Mouse (Mus musculus) lung, embryonic 15.5 days (tissue): ENCODE measurements at regions not wholly inside any gene's neighbourhood (a gene's known extent, or its start where the extent isn't known, plus 50 kb on each side); places are given as distances from the start of the nearest gene placed in this dataset.

Experiments used
- ATAC-seq: fragments of 200-750 bp; cut with Nextera tagmentation; 2 replicates; pipeline ENCODE4 v1.8.0; 2017; ENCODE audit warnings: moderate number of reproducible peaks, borderline replicate concordance; ENCODE audit not compliant: low FRiP score, low TSS enrichment; ENCODE audit errors: extremely low read depth
- H3K27ac ChIP-seq: fragments of 300-500 bp; sonication (generic); 2 replicates; pipeline ENCODE4 v1.5.1; 2015; ENCODE audit warnings: moderate library complexity, mild to moderate bottlenecking, inconsistent platforms
- H3K27me3 ChIP-seq: fragments of 300-500 bp; sonication (generic); 2 replicates; pipeline ENCODE4 v1.6.1; 2015; ENCODE audit warnings: inconsistent platforms
- H3K36me3 ChIP-seq: fragments of 300-500 bp; sonication (generic); 2 replicates; pipeline ENCODE4 v1.6.1; 2015; ENCODE audit warnings: inconsistent platforms
- H3K4me1 ChIP-seq: fragments of 300-500 bp; sonication (generic); 2 replicates; pipeline ENCODE4 v1.6.1; 2015; ENCODE audit warnings: inconsistent platforms
- H3K4me2 ChIP-seq: fragments of 300-500 bp; sonication (generic); 2 replicates; pipeline ENCODE4 v1.6.1; 2015; ENCODE audit warnings: inconsistent platforms, mild to moderate bottlenecking, moderate library complexity
- H3K4me3 ChIP-seq: fragments of 300-500 bp; sonication (generic); 2 replicates; pipeline ENCODE4 v1.5.1; 2015; ENCODE audit warnings: mild to moderate bottlenecking, inconsistent platforms
- H3K9ac ChIP-seq: fragments of 300-500 bp; sonication (generic); 2 replicates; pipeline ENCODE4 v1.6.1; 2015; ENCODE audit warnings: inconsistent platforms
- H3K9me3 ChIP-seq: fragments of 300-500 bp; sonication (generic); 2 replicates; pipeline ENCODE4 v1.6.1; 2016; ENCODE audit warnings: inconsistent platforms
- WGBS: fragments of 180-500 bp; shearing (Covaris S2); methylation state at CpG from one replicate; pipeline ENCODE4 v1.1.7; 2015; 5-methylcytosine and 5-hydroxymethylcytosine counted together

GRCm38 (mm10) chr15:51271632-51272312 lies 2612.9 kb upstream of the Gm7489 start:
- no peak overlapping the region for H3K27ac ChIP-seq
- WGBS = 74% methylated on average over 9 of the region's 9 CpGs

DNA sequence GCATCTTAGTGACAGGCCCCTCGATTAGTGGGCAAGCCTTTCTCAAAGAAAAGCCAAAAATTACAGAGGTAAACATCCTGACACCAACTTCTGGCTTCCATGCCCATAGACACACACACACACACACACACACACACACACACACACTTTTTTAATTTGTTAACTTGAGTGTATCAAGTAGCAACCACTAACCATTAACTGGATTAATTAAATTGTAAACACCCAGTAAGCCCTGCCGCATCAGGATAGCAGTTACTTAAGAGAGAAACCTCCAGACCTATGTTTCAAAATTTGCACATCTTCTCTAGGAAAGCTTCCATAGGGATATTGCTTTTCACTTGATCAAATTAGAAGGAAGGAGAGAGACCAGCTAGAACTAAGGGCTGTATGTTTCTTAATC lies 2599.4 kb upstream of the Gm7489 start:
- no peak overlapping the region for H3K27ac ChIP-seq
- H3K36me3 ChIP-seq = no peaks in the 10 kb centered on the region
- no peak for ATAC-seq
- H3K27me3 ChIP-seq = no peaks in the 10 kb centered on the region
- H3K4me3 ChIP-seq = no peak overlapping the region
- H3K4me2 ChIP-seq = no peak overlapping the region
- H3K4me1 ChIP-seq = no peaks in the 10 kb centered on the region
- 82% methylated on average over 2 of the region's 2 CpGs for WGBS
- H3K9ac ChIP-seq = no peak overlapping the region
- no peaks in the 10 kb centered on the region for H3K9me3 ChIP-seq

More at GRCm38 (mm10) chr15:51271632-51272312, 2612.9 kb upstream of the Gm7489 start:
- Histone ChIP-seq H3K4me2 (no peak overlapping the region), H3K9me3 (no peaks in the 10 kb centered on the region), H3K27me3 (no peaks in the 10 kb centered on the region), H3K36me3 (no peaks in the 10 kb centered on the region), H3K4me1 (0 out of 2 replicates have a peak, but pooled peaks cover 2% of the 10 kb centered on the region), H3K9ac (no peak overlapping the region), H3K4me3 (no peak overlapping the region)
- no peak for ATAC-seq

DNA sequence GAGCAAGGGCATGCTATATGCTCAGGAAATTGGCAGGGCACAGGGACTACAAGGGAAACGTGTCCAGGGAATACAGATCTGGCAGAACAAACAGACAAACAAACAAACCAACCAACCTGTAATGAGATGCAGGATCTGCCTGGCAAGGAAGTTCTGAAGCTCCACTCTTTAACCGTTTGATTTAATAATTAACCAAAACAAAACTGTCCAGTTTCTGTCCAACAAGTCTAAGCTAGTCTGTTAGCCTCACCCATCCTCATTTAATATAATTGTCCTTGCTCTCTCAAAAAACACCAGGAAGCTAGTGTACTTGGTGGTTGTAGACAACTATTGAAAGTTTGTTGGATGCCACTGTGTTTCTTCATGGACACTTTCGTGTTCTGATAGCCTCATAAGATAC lies 2598.4 kb upstream of the Gm7489 start:
- 69% methylated on average over 3 of the region's 3 CpGs for WGBS
- Histone ChIP-seq H3K9me3 (no peaks in the 10 kb centered on the region), H3K4me1 (no peaks in the 10 kb centered on the region), H3K9ac (no peak overlapping the region), H3K4me2 (no peak overlapping the region), H3K27ac (no peak overlapping the region), H3K36me3 (no peaks in the 10 kb centered on the region), H3K27me3 (no peaks in the 10 kb centered on the region), H3K4me3 (no peak overlapping the region)
- ATAC-seq = no peak

DNA sequence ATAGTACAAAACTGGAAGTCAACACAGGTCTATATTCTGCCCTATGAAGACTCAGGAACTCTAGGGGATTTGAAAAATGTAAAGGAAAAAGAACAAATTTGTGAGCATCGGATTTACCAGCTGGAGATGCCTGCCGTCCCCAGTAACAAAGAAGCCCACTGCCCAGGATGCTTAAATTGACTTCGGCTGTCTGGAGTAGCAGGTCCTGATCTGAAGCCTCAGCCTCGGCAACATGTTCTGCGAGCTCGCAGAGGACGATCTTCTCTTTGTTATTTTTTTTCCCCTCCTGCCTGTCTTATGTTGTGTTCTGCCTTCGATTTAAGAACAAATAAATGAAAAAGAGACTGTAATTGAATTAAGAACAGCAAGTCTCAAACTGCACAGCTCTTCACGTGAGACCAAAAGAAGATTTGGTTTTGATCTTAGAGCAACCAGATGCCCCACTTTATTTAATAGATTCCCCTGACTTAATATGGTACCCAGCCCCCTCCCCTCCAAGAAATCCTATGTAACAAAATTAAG lies 2595.7 kb upstream of the Gm7489 start:
- Histone ChIP-seq H3K9ac (no peak overlapping the region), H3K36me3 (no peaks in the 10 kb centered on the region), H3K4me3 (no peak overlapping the region), H3K4me1 (no peaks in the 10 kb centered on the region), H3K4me2 (no peak overlapping the region), H3K27ac (no peak overlapping the region), H3K9me3 (no peaks in the 10 kb centered on the region), H3K27me3 (no peaks in the 10 kb centered on the region)
- WGBS = 65% methylated on average over 9 of the region's 9 CpGs
- no peak for ATAC-seq

- Histone ChIP-seq H3K4me3 (no peak overlapping the region), H3K4me1 (no peaks in the 10 kb centered on the region), H3K27me3 (no peaks in the 10 kb centered on the region), H3K9ac (no peak overlapping the region), H3K36me3 (no peaks in the 10 kb centered on the region), H3K4me2 (peak overlapping the region; percentile 14; the same call in 1 of the 2 replicates), H3K9me3 (no peaks in the 10 kb centered on the region), H3K27ac (no peak overlapping the region)
- 64% methylated on average over 9 of the region's 9 CpGs for WGBS
- ATAC-seq = no peak
Measured at GRCm38 (mm10) chr15:51289916-51290315, 2594.8 kb upstream of the Gm7489 start.

DNA sequence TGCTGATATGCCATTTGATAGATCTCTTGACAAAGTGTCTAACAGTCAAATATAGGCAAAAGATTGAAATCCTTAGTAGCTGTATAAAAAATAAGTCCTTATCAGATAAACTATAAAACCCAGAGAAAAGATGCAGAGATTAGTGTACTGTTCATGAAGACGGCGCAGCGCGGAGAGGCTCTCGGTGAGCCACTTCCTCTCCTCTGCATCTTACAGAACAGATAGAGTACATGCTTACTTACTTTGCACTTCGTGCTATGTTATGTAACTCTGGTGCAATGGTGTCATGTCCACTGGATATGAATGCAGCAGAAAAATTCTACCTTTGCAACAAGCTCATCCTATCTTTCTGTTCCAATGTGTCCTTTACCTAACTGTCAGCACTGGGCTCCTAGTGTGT lies 2593.5 kb upstream of the Gm7489 start:
- H3K27ac ChIP-seq = no peak overlapping the region
- 94% methylated on average over 6 of the region's 6 CpGs for WGBS
- H3K4me2 ChIP-seq = no peak overlapping the region
- ATAC-seq = no peak
- no peaks in the 10 kb centered on the region for H3K4me1 ChIP-seq
- H3K9ac ChIP-seq = no peak overlapping the region
- H3K4me3 ChIP-seq = no peak overlapping the region
- no peaks in the 10 kb centered on the region for H3K27me3 ChIP-seq
- H3K36me3 ChIP-seq = no peaks in the 10 kb centered on the region
- no peaks in the 10 kb centered on the region for H3K9me3 ChIP-seq

DNA sequence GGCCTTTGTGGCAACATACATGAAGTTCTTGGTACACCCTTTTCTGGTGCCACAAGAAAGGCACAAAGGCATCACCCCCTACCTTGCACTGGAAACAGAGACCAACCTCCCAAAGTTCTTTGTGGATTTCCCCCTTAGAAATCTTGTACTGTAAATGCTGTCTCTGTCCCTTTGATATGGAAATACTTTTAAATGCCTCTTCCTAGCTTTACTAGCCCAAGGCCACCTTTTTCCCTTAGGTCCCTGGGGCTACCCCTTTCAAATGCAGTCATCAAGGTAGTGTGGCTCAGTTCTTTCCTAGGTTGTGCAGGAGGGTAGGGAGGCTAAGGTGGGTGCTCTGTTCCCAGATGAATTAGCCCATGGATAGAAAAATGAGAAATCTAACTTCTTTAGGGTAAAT lies 2587.9 kb upstream of the Gm7489 start:
- H3K4me3 ChIP-seq = no peak overlapping the region
- H3K4me1 ChIP-seq = no peaks in the 10 kb centered on the region
- H3K9me3 ChIP-seq = no peaks in the 10 kb centered on the region
- H3K9ac ChIP-seq = no peak overlapping the region
- H3K27ac ChIP-seq = no peak overlapping the region
- H3K27me3 ChIP-seq = no peaks in the 10 kb centered on the region
- no peak for ATAC-seq
- no peak overlapping the region for H3K4me2 ChIP-seq
- H3K36me3 ChIP-seq = no peaks in the 10 kb centered on the region

DNA sequence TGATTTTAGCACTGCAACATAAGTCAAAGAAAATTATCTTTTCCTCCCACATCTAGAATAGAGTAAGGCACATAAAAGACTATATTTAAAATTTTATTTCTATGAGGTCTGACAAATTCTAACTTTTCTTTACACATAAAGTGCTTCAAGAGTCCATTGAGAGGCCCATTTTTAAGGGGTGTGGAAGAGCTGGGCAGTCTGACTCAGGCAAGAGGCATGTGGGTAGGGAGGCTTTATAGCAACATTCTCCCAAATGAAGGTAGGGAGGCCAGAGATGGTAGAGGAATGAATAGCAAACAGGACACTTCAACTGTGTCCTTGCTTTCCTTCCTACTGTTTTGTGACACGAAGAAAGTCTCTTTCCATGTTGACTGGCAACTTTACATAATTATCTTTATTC lies 2566.6 kb upstream of the Gm7489 start:
- no peak overlapping the region for H3K9ac ChIP-seq
- H3K4me1 ChIP-seq = no peaks in the 10 kb centered on the region
- no peaks in the 10 kb centered on the region for H3K9me3 ChIP-seq
- 73% methylated on average over 1 of the region's 1 CpGs for WGBS
- ATAC-seq = no peak
- H3K27ac ChIP-seq = no peak overlapping the region
- no peak overlapping the region for H3K4me3 ChIP-seq
- H3K4me2 ChIP-seq = no peak overlapping the region
- H3K27me3 ChIP-seq = no peaks in the 10 kb centered on the region
- H3K36me3 ChIP-seq = no peaks in the 10 kb centered on the region

- H3K9ac ChIP-seq = no peak overlapping the region
- H3K27me3 ChIP-seq = no peaks in the 10 kb centered on the region
- 87% methylated on average over 2 of the region's 2 CpGs for WGBS
- no peak overlapping the region for H3K27ac ChIP-seq
- H3K4me2 ChIP-seq = no peak overlapping the region
- H3K36me3 ChIP-seq = no peaks in the 10 kb centered on the region
- no peaks in the 10 kb centered on the region for H3K4me1 ChIP-seq
- H3K9me3 ChIP-seq = no peaks in the 10 kb centered on the region
- ATAC-seq = no peak
- no peak overlapping the region for H3K4me3 ChIP-seq
Measured at GRCm38 (mm10) chr15:51318760-51319159, 2565.9 kb upstream of the Gm7489 start.

DNA sequence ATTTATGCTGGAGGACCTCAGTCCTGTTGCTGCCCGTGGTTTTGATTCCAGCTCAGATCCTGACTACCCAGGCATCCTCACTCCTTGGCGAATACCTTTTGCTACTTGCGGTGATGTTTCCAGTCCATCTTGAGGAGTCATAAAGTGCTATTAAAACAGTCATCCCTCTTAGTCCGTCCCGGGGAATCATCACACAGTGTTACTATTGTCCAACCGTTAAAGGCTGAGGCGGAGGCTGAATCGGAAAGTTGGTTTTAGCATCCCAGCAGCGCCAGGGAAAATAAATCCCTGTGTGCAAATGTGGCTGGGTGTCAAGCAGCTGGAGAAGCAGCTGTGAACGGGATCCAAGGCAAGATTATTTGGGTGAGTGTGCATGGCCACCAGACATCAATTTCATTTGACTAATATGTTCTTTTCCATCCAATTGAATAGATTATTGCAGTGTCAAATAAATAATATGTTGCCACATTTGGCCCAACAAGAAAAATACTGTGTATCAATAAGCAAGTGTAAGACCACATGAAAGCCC lies 2564.3 kb upstream of the Gm7489 start:
- H3K9me3 ChIP-seq = no peaks in the 10 kb centered on the region

DNA sequence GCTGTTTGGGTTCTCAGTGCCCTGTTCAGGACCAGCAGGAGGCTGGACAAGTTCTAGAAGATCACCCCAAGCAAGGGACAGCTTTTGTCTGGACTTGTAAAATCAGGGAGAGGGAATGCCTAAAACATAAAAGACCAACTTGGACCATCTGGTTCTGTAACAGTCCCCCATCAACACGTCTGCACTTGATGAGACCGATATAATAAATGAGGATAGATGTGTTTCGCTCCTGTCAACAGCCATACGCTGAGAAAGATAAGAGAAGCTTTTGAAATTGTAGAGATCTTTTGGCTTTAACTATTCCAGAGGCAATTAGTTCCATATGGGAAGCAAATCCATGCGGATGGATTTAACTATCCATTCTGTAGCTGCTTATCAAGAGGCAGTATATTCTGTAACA lies 2561.4 kb upstream of the Gm7489 start:
- no peak for ATAC-seq
- Histone ChIP-seq H3K36me3 (no peaks in the 10 kb centered on the region), H3K27me3 (no peaks in the 10 kb centered on the region), H3K4me2 (no peak overlapping the region), H3K9me3 (no peaks in the 10 kb centered on the region), H3K4me3 (no peak overlapping the region), H3K9ac (no peak overlapping the region), H3K27ac (no peak overlapping the region), H3K4me1 (no peaks in the 10 kb centered on the region)
- WGBS = 47% methylated on average over 5 of the region's 5 CpGs

More for the DNA sequence above, 2564.3 kb upstream of the Gm7489 start:
- H3K27ac ChIP-seq = no peak overlapping the region
- no peaks in the 10 kb centered on the region for H3K4me1 ChIP-seq
- no peak overlapping the region for H3K9ac ChIP-seq
- H3K36me3 ChIP-seq = no peaks in the 10 kb centered on the region
- no peak overlapping the region for H3K4me2 ChIP-seq
- no peaks in the 10 kb centered on the region for H3K27me3 ChIP-seq
- H3K4me3 ChIP-seq = no peak overlapping the region
- WGBS = 62% methylated on average over 10 of the region's 10 CpGs
- ATAC-seq = no peak

DNA sequence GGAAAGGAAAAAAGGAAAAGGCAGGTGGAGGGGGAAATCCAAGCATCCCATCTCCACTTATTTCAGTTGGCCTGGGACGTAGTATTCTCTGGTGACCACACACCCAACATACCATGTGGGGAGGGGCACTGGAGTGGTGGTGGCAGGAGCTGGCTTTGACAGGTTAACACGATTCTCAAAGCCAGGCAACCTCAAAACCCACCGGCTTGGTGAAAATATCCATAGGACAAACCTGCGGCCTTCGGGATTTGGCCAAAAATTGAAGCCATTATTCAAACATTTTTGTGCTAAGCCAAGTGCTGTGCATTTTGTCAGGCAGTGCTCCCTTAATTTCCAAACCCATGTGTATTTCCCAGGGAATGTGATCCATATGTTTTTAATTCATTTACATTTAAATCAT lies 2560.5 kb upstream of the Gm7489 start:
- ATAC-seq = no peak
- H3K4me2 ChIP-seq = no peak overlapping the region
- H3K9me3 ChIP-seq = no peaks in the 10 kb centered on the region
- WGBS = 74% methylated on average over 5 of the region's 5 CpGs
- no peaks in the 10 kb centered on the region for H3K27me3 ChIP-seq
- H3K36me3 ChIP-seq = no peaks in the 10 kb centered on the region
- no peak overlapping the region for H3K27ac ChIP-seq
- H3K9ac ChIP-seq = no peak overlapping the region
- no peaks in the 10 kb centered on the region for H3K4me1 ChIP-seq
- no peak overlapping the region for H3K4me3 ChIP-seq
